Mouse (Mus musculus) liver, embryonic 11.5 days (tissue): ENCODE results near the gene Hexb. TPM values are rescaled to one million over a fixed set of nuclear protein-coding genes. Genes with fewer than 3 reads are reported as not detected.
"Not testable (repeated sequence)": the region's sequence is repeated elsewhere in the genome, so short reads cannot be mapped to it uniquely, and the experiment has no call there.

Experiments
- ATAC-seq: fragments of 200-750 bp; cut with Nextera tagmentation; replicated peaks from 2 replicates; pipeline ENCODE4 v1.8.0; 2017; ENCODE audit warnings: moderate number of reproducible peaks, mild to moderate bottlenecking, moderate TSS enrichment, moderate library complexity; ENCODE audit not compliant: low FRiP score
- DNase-seq: peaks from one replicate; pipeline ENCODE4 v3.0.0-alpha.2; 2017; ENCODE audit warnings: low spot score
- H3K27ac ChIP-seq: fragments of 300-500 bp; sonication (generic); 2 replicates; pipeline ENCODE4 v1.5.1; 2014; ENCODE audit warnings: mild to moderate bottlenecking, low read depth, low read length, control low read depth
- H3K27me3 ChIP-seq: fragments of 300-500 bp; sonication (generic); replicated peaks from 2 replicates; pipeline ENCODE4 v1.6.1; 2014; ENCODE audit warnings: low read length, mixed read lengths; ENCODE audit not compliant: control insufficient read depth, insufficient read depth
- H3K36me3 ChIP-seq: fragments of 300-500 bp; sonication (generic); 2 replicates; pipeline ENCODE4 v1.6.1; 2014; ENCODE audit warnings: mild to moderate bottlenecking, low read length, moderate library complexity, mixed read lengths; ENCODE audit not compliant: control insufficient read depth, insufficient read depth
- H3K4me1 ChIP-seq: fragments of 300-500 bp; sonication (generic); replicated peaks from 2 replicates; pipeline ENCODE4 v1.6.1; 2014; ENCODE audit warnings: low read length, mixed read lengths; ENCODE audit not compliant: control insufficient read depth, insufficient read depth
- H3K4me2 ChIP-seq: fragments of 300-500 bp; sonication (generic); 2 replicates; pipeline ENCODE4 v1.6.1; 2014; ENCODE audit warnings: mild to moderate bottlenecking, control low read depth, moderate library complexity
- H3K4me3 ChIP-seq: fragments of 300-500 bp; sonication (generic); 2 replicates; pipeline ENCODE4 v1.5.1; 2014; ENCODE audit warnings: low read depth, low read length, control low read depth
- H3K9ac ChIP-seq: fragments of 300-500 bp; sonication (generic); 2 replicates; pipeline ENCODE4 v1.6.1; 2014; ENCODE audit warnings: low read depth, low read length, control low read depth
- H3K9me3 ChIP-seq: fragments of 300-500 bp; sonication (generic); 2 replicates; pipeline ENCODE4 v1.6.1; 2016; ENCODE audit warnings: low read length, inconsistent platforms, mixed read lengths; ENCODE audit not compliant: control insufficient read depth
- WGBS: fragments of 180-500 bp; shearing (Covaris S2); extraction: QIAGEN DNeasy Blood & Tissue Kit; methylation state at CpG from one replicate; pipeline ENCODE4 v1.1.7; 2014; 5-methylcytosine and 5-hydroxymethylcytosine counted together
- polyA plus RNA-seq: library from polyadenylated mRNA; unstranded; fragments of >200 nt; fragmentation: Nextera tagmentation; extraction: Ambion mirVana; gene quantifications from 2 replicates; pipeline ENCODE4 v1.2.1, GENCODE M21; 2014

Hexb gene
- polyA plus RNA-seq, 1 experiment from 2014 or later: 21.8 TPM

DNA sequence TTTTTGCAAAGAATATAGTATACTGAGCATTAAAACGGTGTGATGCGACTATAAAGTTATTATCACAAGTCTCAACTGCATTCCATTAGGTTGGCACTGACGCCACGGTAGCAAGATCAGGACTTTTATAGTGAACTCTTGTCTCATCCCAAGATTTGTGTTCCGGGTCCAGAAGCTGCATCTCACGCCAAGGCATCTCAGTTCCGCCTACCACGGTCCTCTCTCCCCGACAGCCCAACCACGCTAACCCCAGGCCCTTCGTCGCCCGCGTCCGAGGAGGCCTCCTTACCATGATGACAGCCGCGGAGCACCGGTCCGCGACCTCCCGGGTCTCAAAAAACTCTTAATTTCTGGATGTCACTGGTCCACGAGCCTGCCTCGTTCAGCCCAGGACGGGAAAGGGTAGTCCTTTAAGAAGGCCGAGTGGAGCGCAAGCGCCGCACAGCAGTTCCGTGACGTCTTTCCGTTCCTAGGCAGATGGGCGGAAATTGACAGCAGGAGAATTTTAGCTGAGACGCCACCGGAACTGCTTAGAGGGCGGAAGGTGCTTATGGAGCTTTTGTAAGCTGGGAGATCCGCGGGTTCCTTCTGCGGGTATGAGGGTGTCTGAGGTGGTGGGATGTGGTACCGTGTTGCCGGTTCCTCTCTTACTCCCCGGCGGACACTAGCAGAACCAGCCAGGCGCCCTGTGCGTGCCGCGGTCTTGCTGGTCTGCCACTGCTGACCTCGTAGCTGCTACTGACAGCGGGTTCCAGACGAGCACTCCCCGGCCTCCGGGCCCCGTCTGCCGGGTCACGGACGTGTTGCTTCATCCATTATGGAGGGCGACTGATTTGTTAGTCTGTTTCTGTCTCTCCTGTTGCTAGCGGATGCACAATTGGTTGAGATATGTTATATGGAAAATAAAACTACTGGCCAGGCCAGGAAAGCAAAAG, 60.4 kb downstream of the Hexb start, which contains the start of the genes Gfm2 and Nsa2:
TSS of gene Gfm2 (plus strand) at position 472 of the 935 bp plus-strand sequence.
TSS of gene Nsa2 (minus strand) at position 472 of the 935 bp plus-strand sequence.
- DNase-seq (peak; percentile 87), ATAC-seq (peak; percentile 99)
- under 1% methylated on average over 56 of the region's 57 CpGs for WGBS
- peak within 1 kb of the TSS; percentile 86 for H3K27ac ChIP-seq
- no peaks in the 10 kb centered on the region for H3K27me3 ChIP-seq
- no peaks in the 10 kb centered on the region; the same call in 1 of the 2 replicates for H3K4me1 ChIP-seq
- peaks cover 10% of the 10 kb centered on the region; the same call in 1 of the 2 replicates for H3K36me3 ChIP-seq
- H3K9ac ChIP-seq: peak within 1 kb of the TSS; percentile 95
- peak within 1 kb of the TSS; percentile 93 for H3K4me3 ChIP-seq
- H3K9me3 ChIP-seq: no peaks in the 10 kb centered on the region
- peak within 1 kb of the TSS; percentile 82 for H3K4me2 ChIP-seq

DNA sequence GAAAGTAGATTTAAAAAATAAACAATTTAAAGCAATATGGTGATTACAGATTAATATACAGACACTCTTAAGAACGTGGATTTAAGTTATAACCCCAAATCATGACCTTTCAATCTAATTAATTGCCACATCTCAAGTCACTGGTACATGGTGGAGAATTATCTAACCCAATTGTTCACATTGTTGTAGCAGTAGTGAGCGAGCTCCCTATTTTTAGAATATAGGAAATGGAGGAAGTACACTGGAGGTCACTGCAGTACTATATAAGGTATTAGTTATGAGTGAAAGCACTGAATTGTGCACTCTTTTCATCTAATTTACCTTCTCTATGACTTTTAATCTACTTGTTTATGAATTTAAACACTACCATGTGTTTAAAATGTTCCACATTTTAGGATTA, 67.7 kb downstream of the Hexb start:
- peaks cover 13% of the 10 kb centered on the region; the same call in 1 of the 2 replicates for H3K36me3 ChIP-seq
- not testable (repeated sequence) for DNase-seq, ATAC-seq, H3K27me3 ChIP-seq, H3K4me1 ChIP-seq, H3K9me3 ChIP-seq, H3K27ac ChIP-seq, H3K9ac ChIP-seq, H3K4me3 ChIP-seq, H3K4me2 ChIP-seq
- no CpG with 5 or more reads among the region's 2 CpGs for WGBS

DNA sequence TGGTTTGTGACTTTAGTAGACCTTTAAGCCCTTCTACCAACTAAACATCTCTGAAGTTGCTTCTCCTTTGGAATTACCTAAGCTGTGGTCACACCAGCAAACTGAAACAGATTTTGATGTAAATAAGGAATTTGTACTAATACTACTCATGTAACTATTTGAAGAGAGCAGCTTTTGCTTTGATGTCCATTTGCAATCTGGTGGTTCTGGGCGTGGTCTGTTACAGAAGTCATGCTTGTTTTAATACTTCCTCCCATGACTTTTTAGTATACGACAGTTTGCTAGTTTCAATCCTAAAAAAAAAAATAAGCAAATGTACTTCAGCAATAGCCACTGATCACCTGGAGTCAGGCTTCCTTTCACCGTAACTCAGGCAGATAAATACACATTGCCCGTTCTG, 68.5 kb downstream of the Hexb start:
- not testable (repeated sequence) for H3K4me2 ChIP-seq, H3K27ac ChIP-seq, H3K9me3 ChIP-seq, DNase-seq, H3K4me3 ChIP-seq, H3K9ac ChIP-seq, ATAC-seq, H3K27me3 ChIP-seq, H3K36me3 ChIP-seq, H3K4me1 ChIP-seq
- 94% methylated on average over 2 of the region's 4 CpGs for WGBS

Other genes with a start within 250 kb of the Hexb start
- not detected in 2 replicates for gene 1700029F12Rik, start 164.0 kb downstream of the Hexb start, polyA plus RNA-seq
- 8.9 and 10.0 TPM in 2 replicates for gene Fam169a, start 131.1 kb downstream of the Hexb start, polyA plus RNA-seq
- gene Gm6169, start 99.1 kb downstream of the Hexb start, polyA plus RNA-seq: 1.9 and 2.0 TPM in 2 replicates
- gene Gfm2, start 60.4 kb downstream of the Hexb start, polyA plus RNA-seq: 47.0 and 50.7 TPM in 2 replicates
- 75.6 and 82.3 TPM in 2 replicates for gene Nsa2, start 60.4 kb downstream of the Hexb start, polyA plus RNA-seq
- gene Enc1, start 42.7 kb upstream of the Hexb start, polyA plus RNA-seq: 1.9 and 2.2 TPM in 2 replicates